Mouse (Mus musculus): ENCODE results near the gene Msi1. TPM values are rescaled to one million over a fixed set of nuclear protein-coding genes. Genes with fewer than 3 reads are reported as not detected.

The Msi1 gene
- polyA plus RNA-seq (2015; fragmentation: Nextera tagmentation; extraction: Ambion mirVana): 0.71 and 1.1 TPM in 2 replicates

DNA sequence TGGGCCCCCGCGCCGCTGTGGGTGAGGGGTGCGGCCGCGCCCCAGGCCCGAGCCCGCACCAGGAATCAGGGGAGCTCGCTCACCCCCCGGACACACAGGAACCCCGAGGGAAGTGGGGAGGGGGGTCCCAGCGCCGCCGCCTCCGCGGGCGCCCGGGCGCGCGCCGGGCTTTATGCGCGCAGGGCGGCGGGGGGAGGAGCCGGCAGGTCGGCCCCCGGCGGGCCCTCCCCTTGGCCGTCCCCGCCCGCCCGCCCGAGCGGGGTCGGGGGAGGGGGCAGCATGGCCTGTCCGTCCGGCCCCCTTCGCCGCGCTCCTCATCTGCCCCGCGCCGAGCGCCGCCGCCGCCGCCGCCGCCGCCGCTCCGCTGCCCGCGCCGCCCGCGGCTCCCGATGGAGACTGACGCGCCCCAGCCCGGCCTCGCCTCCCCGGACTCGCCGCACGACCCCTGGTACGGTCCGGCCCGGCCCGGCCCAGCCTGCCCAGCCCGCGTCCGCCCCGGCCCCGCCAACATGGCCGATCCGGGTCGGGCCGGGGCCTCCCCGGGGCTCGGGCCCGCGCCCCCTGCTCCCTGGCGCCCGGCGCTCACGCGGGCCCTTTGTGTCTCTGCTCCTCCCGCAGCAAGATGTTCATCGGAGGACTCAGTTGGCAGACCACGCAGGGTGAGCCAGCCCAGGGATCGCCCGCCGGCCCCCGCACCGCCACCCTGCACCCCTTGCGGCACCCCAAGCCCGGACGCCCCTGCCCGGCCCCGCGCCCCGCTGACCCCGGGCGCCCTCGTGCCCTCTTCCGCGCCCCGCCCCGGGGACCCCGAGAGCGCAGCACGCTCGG is at the start of gene Msi1:
Gene Msi1, plus strand, starts transcription at position 241 of the 828 bp plus-strand sequence.

DNA sequence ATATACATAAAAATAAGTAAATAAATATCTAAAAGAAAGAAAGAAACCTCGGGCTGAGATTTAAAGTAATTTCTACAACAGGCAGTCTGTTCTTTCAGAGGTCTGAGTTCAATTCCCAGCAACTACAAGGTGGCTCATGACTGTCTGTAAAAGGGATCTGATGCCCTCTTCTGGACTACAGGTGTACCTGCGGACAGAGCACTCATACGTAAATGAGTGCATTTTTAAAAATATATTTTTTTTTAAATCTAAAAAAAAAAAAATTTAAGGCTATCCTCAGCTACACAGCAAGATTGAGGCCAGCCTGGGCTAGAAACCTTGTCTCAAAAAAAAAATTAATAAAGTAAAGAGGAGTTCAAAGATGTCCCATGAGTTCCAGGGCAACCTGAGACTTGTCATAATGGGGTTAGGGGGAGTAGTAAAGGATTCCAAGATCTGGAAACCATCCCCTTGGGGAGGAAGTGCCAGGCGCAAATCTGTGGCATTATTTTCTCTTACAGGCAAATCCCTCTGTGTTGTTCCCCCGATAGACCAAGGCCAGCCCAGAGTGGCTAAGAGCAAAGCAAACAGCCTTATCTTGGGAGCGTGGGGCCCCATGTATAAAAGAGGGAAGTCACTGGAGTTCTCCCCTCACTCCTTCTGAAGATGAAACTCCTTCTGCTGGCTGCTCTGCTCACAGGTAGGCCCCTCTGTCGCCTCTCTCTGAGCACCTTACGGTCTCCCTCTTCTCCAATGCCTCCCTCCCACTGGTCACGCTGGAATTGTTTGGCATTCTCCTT is 36.4 kb downstream of the Msi1 start, which contains the start of gene Pla2g1b:
Gene Pla2g1b, plus strand, starts transcription at position 621 of the 779 bp plus-strand sequence.

DNA sequence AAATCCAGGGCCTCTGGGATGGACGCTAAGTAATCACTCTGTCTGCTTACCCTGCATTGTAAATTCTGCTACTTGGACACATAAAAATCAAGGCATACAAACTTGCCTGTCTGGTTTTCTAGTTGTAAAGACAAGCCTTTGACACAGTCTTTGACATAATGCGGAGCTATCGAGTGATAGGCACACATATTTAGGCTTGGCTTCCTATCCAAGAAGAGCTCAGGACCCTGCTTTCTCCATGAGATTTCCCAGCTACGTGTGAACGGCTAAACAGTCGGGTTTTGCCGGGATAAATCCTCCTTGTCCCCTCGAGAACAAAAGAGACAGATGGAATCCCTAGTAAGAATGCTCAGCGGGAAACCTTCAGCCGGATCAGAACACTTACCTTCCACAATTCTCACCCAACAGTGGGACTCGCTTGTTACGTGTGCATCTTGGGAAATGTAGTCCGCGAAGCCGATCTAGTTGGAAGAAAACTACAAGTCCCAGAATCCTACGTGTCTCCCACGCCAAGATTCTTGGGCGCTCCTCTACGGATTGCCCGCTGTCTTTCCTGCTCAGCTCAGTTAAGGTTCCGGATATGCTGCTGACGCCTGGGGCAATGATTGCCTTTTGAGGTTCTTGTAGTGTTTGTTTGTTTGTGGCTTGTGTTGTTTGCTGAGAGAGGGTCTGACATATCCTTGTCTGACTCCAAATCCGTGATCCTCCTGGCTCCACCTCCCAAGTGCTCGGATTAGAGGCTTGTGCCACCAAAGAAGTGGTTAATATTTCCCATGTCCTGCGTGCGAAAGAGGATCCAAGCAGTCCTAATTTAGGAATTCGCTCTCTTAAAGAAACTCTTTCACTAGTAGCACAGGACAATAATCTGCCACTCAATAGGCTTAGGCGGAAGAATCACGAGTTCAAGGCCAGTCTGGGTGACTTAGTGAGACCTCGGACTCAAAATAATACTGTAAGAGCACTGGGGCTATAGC is 54.8 kb downstream of the Msi1 start, which contains the start of gene Sirt4:
Gene Sirt4, minus strand, starts transcription at position 779 of the 974 bp plus-strand sequence.

Other genes starting within 250 kb of the Msi1 start
- gene Cabp1, start 235.2 kb upstream of the Msi1 start, polyA plus RNA-seq (2015; fragmentation: Nextera tagmentation; extraction: Ambion mirVana): 0.18 and 0.21 TPM in 2 replicates
- 83.2 and 92.6 TPM in 2 replicates for gene Pop5, start 193.8 kb upstream of the Msi1 start, polyA plus RNA-seq (2015; fragmentation: Nextera tagmentation; extraction: Ambion mirVana)
- 123 and 127 TPM in 2 replicates for gene Rnf10, start 156.7 kb upstream of the Msi1 start, polyA plus RNA-seq (2015; fragmentation: Nextera tagmentation; extraction: Ambion mirVana)
- gene Coq5, start 149.9 kb upstream of the Msi1 start, polyA plus RNA-seq (2015; fragmentation: Nextera tagmentation; extraction: Ambion mirVana): 24.4 and 26.7 TPM in 2 replicates
- gene Dynll1, start 128.6 kb upstream of the Msi1 start, polyA plus RNA-seq (2015; fragmentation: Nextera tagmentation; extraction: Ambion mirVana): 759 and 787 TPM in 2 replicates
- 170 and 171 TPM in 2 replicates for gene Srsf9, start 102.4 kb upstream of the Msi1 start, polyA plus RNA-seq (2015; fragmentation: Nextera tagmentation; extraction: Ambion mirVana)
- 12.9 and 13.4 TPM in 2 replicates for gene Gatc, start 88.4 kb upstream of the Msi1 start, polyA plus RNA-seq (2015; fragmentation: Nextera tagmentation; extraction: Ambion mirVana)
- 41.3 and 43.6 TPM in 2 replicates for gene Triap1, start 88.4 kb upstream of the Msi1 start, polyA plus RNA-seq (2015; fragmentation: Nextera tagmentation; extraction: Ambion mirVana)
- 789 and 831 TPM in 2 replicates for gene Cox6a1, start 80.6 kb upstream of the Msi1 start, polyA plus RNA-seq (2015; fragmentation: Nextera tagmentation; extraction: Ambion mirVana)
- gene Pla2g1b, start 36.7 kb downstream of the Msi1 start, polyA plus RNA-seq (2015; fragmentation: Nextera tagmentation; extraction: Ambion mirVana): 0.59 and 0.67 TPM in 2 replicates
- 8.4 and 9.7 TPM in 2 replicates for gene Sirt4, start 55.1 kb downstream of the Msi1 start, polyA plus RNA-seq (2015; fragmentation: Nextera tagmentation; extraction: Ambion mirVana)
- gene Pxn, start 77.1 kb downstream of the Msi1 start, polyA plus RNA-seq (2015; fragmentation: Nextera tagmentation; extraction: Ambion mirVana): 18.6 and 26.8 TPM in 2 replicates
- gene Rplp0, start 129.9 kb downstream of the Msi1 start, polyA plus RNA-seq (2015; fragmentation: Nextera tagmentation; extraction: Ambion mirVana): 1,668 and 1,736 TPM in 2 replicates
- gene Gcn1l1, start 135.7 kb downstream of the Msi1 start, polyA plus RNA-seq (2015; fragmentation: Nextera tagmentation; extraction: Ambion mirVana): 15.1 and 16.5 TPM in 2 replicates
- 16.4 and 17.0 TPM in 2 replicates for gene Rab35, start 202.3 kb downstream of the Msi1 start, polyA plus RNA-seq (2015; fragmentation: Nextera tagmentation; extraction: Ambion mirVana)

Data from spleen, postnatal 0 days (tissue).